Mouse (Mus musculus) stomach, postnatal 0 days (tissue): ENCODE data around the gene Hsf4.

ENCODE experiments used
- CTCF ChIP-seq: IDR thresholded peaks from 2 replicates; pipeline ENCODE4 v1.5.1; 2016; ENCODE audit warnings: antibody characterized with exemption, low read depth, mild to moderate bottlenecking, moderate library complexity
- EP300 ChIP-seq: optimal IDR thresholded peaks from 2 replicates; pipeline ENCODE3; 2016; ENCODE audit warnings: antibody characterized with exemption

DNA sequence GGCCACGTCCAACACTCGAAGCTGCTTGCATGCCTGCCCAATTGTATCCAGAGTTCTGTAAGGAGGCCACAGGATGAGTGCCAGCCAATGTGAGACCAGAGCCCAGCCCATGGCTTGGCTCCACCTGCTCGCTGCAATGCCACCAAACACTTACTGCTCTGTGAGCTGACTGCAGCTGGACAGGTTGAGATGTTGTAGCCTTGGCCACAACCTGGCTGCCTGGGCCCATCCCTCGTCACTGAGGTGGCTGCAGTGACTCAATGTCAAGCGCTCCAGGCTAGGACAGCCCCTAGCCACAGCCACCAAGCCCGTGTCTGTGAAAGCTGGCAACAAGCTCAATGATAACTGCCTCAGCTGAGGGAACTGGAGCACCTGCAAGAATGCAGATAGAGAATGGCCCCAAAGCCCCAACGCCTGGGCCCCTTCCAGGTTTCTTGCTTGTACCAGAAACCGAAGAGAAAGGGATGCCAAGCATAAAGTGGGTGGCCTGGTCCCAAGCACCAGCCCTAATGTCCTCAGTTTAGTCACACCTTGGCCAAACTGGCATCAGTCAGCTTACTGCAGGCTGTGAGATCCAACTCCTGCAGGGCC lies 43.4 kb downstream of the Hsf4 start:
- TF ChIP-seq CTCF (no peak), EP300 (no peak)
